Comparison of ENCODE assay signal across 8 mouse cellular contexts in genomic region chr12:53033404-53033913, GRCm38 (mm10).
DNase-seq lines count a peak whose midpoint lies in the region; ATAC-seq and TF ChIP-seq lines count a peak whose summit lies in the region.

No protein-coding gene starts in this region.

- H3K36me3 ChIP-seq in heart, embryonic 12.5 days = no peaks in the 10 kb centered on the region
- H3K36me3 ChIP-seq in kidney, embryonic 14.5 days (ENCODE audit: control insufficient read depth, insufficient read depth, low read length) = no peaks in the 10 kb centered on the region

- H3K27me3 ChIP-seq in heart, embryonic 12.5 days (replicated peaks) = no peaks in the 10 kb centered on the region
- no peaks in the 10 kb centered on the region for H3K27me3 ChIP-seq in kidney, embryonic 14.5 days (ENCODE audit: control insufficient read depth, insufficient read depth, low read length)

- WGBS in heart, embryonic 12.5 days = 32% methylated on average over 14 of the region's 14 CpGs
- 39% methylated on average over 14 of the region's 14 CpGs for WGBS in kidney, embryonic 14.5 days
- 4% methylated on average over 14 of the region's 14 CpGs for WGBS in olfactory bulb, adult 2 months

- no peaks in the 10 kb centered on the region for H3K9me3 ChIP-seq in heart, embryonic 12.5 days (replicated peaks)
- no peaks in the 10 kb centered on the region for H3K9me3 ChIP-seq in kidney, embryonic 14.5 days (ENCODE audit: control insufficient read depth, low read length)

- no peak for TF ChIP-seq CTCF in olfactory bulb, adult 2 months (IDR thresholded peaks at IDR 0.05; ENCODE audit: insufficient read depth, low read depth, low read length)

- peak overlapping the region; percentile 14; the same call in 1 of the 2 replicates for H3K4me3 ChIP-seq in heart, embryonic 12.5 days
- 0 out of 2 replicates have a peak overlapping the region, but pooled peaks have one; percentile 6 for H3K4me3 ChIP-seq in kidney, embryonic 14.5 days (ENCODE audit: low read length)
- H3K4me3 ChIP-seq in olfactory bulb, adult 2 months (ENCODE audit: insufficient read depth, low read depth, low read length) = no peak overlapping the region

- ATAC-seq in heart, embryonic 12.5 days (ENCODE audit: insufficient number of reproducible peaks, low FRiP score) = no peak
- ATAC-seq in kidney, embryonic 14.5 days (ENCODE audit: low FRiP score, low TSS enrichment) = no peak

- TF ChIP-seq POLR2A in olfactory bulb, adult 2 months (IDR thresholded peaks at IDR 0.05; ENCODE audit: insufficient read depth, low read depth, low read length) = no peak

- intact Hi-C loops in left cerebral cortex, postnatal 4 days (cut with DNase I) = no loop called here

- H3K4me2 ChIP-seq in heart, embryonic 12.5 days = peak overlapping the region; percentile 58
- H3K4me2 ChIP-seq in kidney, embryonic 14.5 days (replicated peaks; ENCODE audit: low read depth, low read length) = peak overlapping the region; percentile 13; the same call in 1 of the 2 replicates

- peak; percentile 4 for DNase-seq in cerebellum, adult 11 months
- no peak for DNase-seq in cerebellum, adult 8-10 months
- peak; percentile 53 for DNase-seq in fibroblast of lung, adult 2 months (ENCODE audit: low read depth)
- peak; percentile 38 for DNase-seq in left cerebral cortex, postnatal 4 days
- no peak for DNase-seq in thymus, adult 18-20 months

- peaks cover 12% of the 10 kb centered on the region for H3K4me1 ChIP-seq in heart, embryonic 12.5 days (replicated peaks)
- H3K4me1 ChIP-seq in kidney, embryonic 14.5 days (ENCODE audit: control insufficient read depth, insufficient read depth, low read length) = 0 out of 2 replicates have a peak, but pooled peaks cover 2% of the 10 kb centered on the region
- H3K4me1 ChIP-seq in olfactory bulb, adult 2 months (ENCODE audit: control insufficient read depth, insufficient read depth, low read length) = peaks cover 5% of the 10 kb centered on the region

- H3K9ac ChIP-seq in heart, embryonic 12.5 days = no peak overlapping the region
- no peak overlapping the region for H3K9ac ChIP-seq in kidney, embryonic 14.5 days (ENCODE audit: low read depth, low read length)

- H3K27ac ChIP-seq in heart, embryonic 12.5 days (ENCODE audit: poor library complexity, severe bottlenecking) = peak overlapping the region; percentile 75
- no peak overlapping the region for H3K27ac ChIP-seq in kidney, embryonic 14.5 days (ENCODE audit: low read depth, low read length)
- peak overlapping the region; percentile 80 for H3K27ac ChIP-seq in olfactory bulb, adult 2 months (ENCODE audit: insufficient read depth, low read depth, low read length)

Comparison
In these comparisons a context has a peak if more than half of its experiments do, and no peak if none do; other contexts are left out.
1. DNase-seq: peak in cerebellum, adult 11 months (single experiment), fibroblast of lung, adult 2 months (single experiment) and left cerebral cortex, postnatal 4 days (single experiment); none in cerebellum, adult 8-10 months (single experiment) and thymus, adult 18-20 months (0 of 2).